Mouse (Mus musculus) forebrain, embryonic 12.5 days (tissue): ENCODE results near the gene Dusp27. TPM values are rescaled to one million over a fixed set of nuclear protein-coding genes. Genes with fewer than 3 reads are reported as not detected.

Source experiments
- ATAC-seq: fragments of 200-750 bp; cut with Nextera tagmentation; 2 replicates; pipeline ENCODE4 v1.8.0; 2017; ENCODE audit warnings: moderate TSS enrichment; ENCODE audit not compliant: low FRiP score
- H3K27ac ChIP-seq: fragments of 300-500 bp; sonication (generic); 2 replicates; pipeline ENCODE4 v1.5.1; 2016; ENCODE audit warnings: mild to moderate bottlenecking
- H3K27me3 ChIP-seq: fragments of 300-500 bp; sonication (generic); 2 replicates; pipeline ENCODE4 v1.6.1; 2016; ENCODE audit warnings: mild to moderate bottlenecking
- H3K36me3 ChIP-seq: fragments of 300-500 bp; sonication (generic); replicated peaks from 2 replicates; pipeline ENCODE4 v1.6.1; 2016; ENCODE audit warnings: mild to moderate bottlenecking
- H3K4me1 ChIP-seq: fragments of 300-500 bp; sonication (generic); 2 replicates; pipeline ENCODE4 v1.6.1; 2016
- H3K4me2 ChIP-seq: fragments of 300-500 bp; sonication (generic); 2 replicates; pipeline ENCODE4 v1.6.1; 2016; ENCODE audit warnings: mild to moderate bottlenecking, moderate library complexity
- H3K4me3 ChIP-seq: fragments of 300-500 bp; sonication (generic); replicated peaks from 2 replicates; pipeline ENCODE4 v1.5.1; 2016; ENCODE audit warnings: mild to moderate bottlenecking
- H3K9ac ChIP-seq: fragments of 300-500 bp; sonication (generic); 2 replicates; pipeline ENCODE4 v1.6.1; 2016; ENCODE audit warnings: mild to moderate bottlenecking
- H3K9me3 ChIP-seq: fragments of 300-500 bp; sonication (generic); 2 replicates; pipeline ENCODE4 v1.6.1; 2016
- WGBS: fragments of 180-500 bp; shearing (Covaris S2); methylation state at CpG from one replicate; pipeline ENCODE4 v1.1.7; 2016; 5-methylcytosine and 5-hydroxymethylcytosine counted together
- polyA plus RNA-seq: library from polyadenylated mRNA; unstranded; fragments of >200 nt; fragmentation: Nextera tagmentation; extraction: Ambion mirVana; gene quantifications from 2 replicates; pipeline ENCODE4 v1.2.1, GENCODE M21; 2016

Dusp27 gene
- polyA plus RNA-seq: 1.4 and 1.8 TPM in 2 replicates

DNA sequence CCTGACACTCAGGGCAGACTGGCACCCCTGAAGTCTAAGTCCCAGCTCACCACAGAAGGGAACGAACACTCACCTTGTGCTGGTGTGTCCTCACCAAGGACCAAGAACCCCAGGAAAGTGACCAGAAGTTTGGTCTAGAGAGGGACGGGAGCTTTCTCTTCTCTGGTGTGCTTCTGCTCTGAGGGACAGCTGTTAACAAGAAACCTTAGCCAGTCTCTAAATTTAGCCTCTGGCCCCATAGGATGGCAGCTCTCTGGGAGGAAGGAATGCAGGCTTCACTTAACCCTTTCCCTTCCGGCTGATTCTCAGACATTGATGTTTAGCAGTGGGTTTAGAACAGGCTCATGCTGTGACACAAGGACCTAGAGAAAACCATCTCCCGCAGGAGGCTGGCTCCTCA lies at the start of gene Dusp27:
Gene Dusp27, minus strand, starts transcription at position 204 of the 400 bp plus-strand sequence.
- H3K4me3 ChIP-seq: no peak within 1 kb of the TSS
- H3K4me2 ChIP-seq: no peak within 1 kb of the TSS
- H3K9me3 ChIP-seq: no peaks in the 10 kb centered on the region
- ATAC-seq: no peak
- no peaks in the 10 kb centered on the region for H3K36me3 ChIP-seq
- H3K27ac ChIP-seq: no peak within 1 kb of the TSS
- no peak within 1 kb of the TSS for H3K9ac ChIP-seq
- no peaks in the 10 kb centered on the region for H3K4me1 ChIP-seq
- 54% methylated on average over 4 of the region's 4 CpGs for WGBS
- H3K27me3 ChIP-seq: no peaks in the 10 kb centered on the region

DNA sequence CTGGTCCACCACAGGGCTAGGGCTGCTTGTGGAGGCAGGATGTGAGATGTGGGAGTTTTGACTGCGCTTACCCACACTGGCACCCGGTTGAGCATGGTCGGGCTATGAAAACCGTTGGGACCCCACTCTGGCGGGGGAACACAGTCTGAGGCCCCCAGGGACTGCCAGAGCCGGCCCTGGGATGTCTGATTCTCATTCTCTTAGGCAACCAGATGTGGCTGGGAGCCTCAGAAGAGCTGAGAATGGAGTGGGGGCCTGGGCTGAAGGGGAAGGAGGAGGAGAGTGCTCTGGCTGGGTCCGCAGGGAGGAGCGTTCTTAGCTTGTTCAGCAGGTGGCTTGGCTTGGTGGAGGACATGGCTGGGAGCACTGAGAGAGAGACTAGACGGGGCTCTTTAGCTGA lies 45.9 kb upstream of the Dusp27 start:
- Histone ChIP-seq H3K4me2 (no peak overlapping the region), H3K27ac (no peak overlapping the region), H3K4me1 (no peaks in the 10 kb centered on the region), H3K9me3 (no peaks in the 10 kb centered on the region), H3K27me3 (no peaks in the 10 kb centered on the region), H3K4me3 (no peak overlapping the region), H3K9ac (no peak overlapping the region), H3K36me3 (no peaks in the 10 kb centered on the region)
- WGBS: 79% methylated on average over 9 of the region's 9 CpGs
- no peak for ATAC-seq

DNA sequence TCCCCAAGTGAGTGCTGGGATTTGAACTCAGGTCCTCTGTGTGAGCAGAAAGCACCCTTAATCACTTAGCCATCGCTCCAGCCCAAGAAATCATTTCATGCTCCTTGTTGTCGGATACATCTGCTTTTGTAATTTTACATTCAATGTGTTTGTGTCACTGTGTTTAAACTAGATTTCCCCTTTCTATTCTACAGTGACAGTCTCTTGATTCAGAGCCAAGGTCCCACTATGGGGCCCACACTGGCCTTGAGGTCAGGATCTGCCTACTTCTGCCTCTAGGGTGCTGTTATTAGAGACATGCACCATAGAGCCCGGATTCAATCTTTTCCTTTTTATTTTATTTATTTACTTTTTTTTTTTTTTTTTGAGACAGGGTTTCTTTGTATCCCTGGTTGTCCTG lies 45.3 kb upstream of the Dusp27 start:
- Histone ChIP-seq H3K4me1 (no peaks in the 10 kb centered on the region), H3K9me3 (no peaks in the 10 kb centered on the region), H3K4me3 (no peak overlapping the region), H3K9ac (no peak overlapping the region), H3K27ac (no peak overlapping the region), H3K4me2 (no peak overlapping the region), H3K36me3 (no peaks in the 10 kb centered on the region), H3K27me3 (no peaks in the 10 kb centered on the region)
- WGBS: 87% methylated on average over 3 of the region's 3 CpGs
- no peak for ATAC-seq

DNA sequence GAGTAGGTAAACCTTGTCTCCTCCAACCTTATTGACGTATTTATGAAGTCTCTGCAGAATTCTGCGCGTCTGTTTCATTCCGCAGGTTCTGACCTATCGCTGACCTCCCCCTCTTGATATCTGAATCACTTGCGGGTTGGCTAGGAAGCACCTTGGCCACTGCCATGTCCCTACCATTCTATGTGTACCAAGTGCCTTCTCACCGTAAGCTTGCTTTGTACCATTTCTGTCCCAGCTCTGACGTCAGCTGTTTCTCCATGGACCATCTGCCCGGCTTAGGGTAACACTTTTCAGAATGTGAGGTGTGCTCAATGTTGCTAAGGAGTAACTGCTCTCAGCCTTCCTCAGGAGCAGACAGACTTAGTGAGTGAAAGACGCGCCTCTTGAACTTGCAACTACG lies 43.1 kb upstream of the Dusp27 start:
- H3K4me3 ChIP-seq: no peak overlapping the region
- H3K9me3 ChIP-seq: no peaks in the 10 kb centered on the region
- H3K27ac ChIP-seq: no peak overlapping the region
- no peak overlapping the region for H3K4me2 ChIP-seq
- H3K27me3 ChIP-seq: no peaks in the 10 kb centered on the region
- WGBS: 94% methylated on average over 12 of the region's 12 CpGs
- no peak for ATAC-seq
- H3K4me1 ChIP-seq: no peaks in the 10 kb centered on the region
- H3K36me3 ChIP-seq: no peaks in the 10 kb centered on the region
- H3K9ac ChIP-seq: no peak overlapping the region

DNA sequence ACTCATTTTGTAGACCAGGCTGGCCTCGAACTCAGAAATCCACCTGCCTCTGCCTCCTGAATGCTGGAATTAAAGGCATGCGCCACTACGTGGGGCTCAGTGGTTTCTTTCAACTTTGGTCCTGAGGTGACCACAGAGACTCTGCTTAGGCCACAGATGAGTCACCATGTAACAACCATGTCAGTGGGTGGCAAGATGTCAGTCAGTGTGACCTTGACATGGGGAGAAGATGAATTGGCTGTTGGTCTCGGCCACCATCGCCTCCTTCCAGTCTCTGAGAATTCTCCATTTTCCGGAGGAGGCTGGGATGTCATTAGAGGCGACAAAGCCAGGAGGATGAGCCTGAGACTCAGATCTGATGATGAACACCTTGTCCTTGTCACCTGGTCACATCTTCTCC lies 42.0 kb upstream of the Dusp27 start:
- H3K4me2 ChIP-seq: no peak overlapping the region
- H3K27ac ChIP-seq: no peak overlapping the region
- H3K36me3 ChIP-seq: no peaks in the 10 kb centered on the region
- ATAC-seq: no peak
- 97% methylated on average over 7 of the region's 7 CpGs for WGBS
- H3K9me3 ChIP-seq: no peaks in the 10 kb centered on the region
- no peak overlapping the region for H3K4me3 ChIP-seq
- H3K27me3 ChIP-seq: no peaks in the 10 kb centered on the region
- H3K9ac ChIP-seq: no peak overlapping the region
- H3K4me1 ChIP-seq: no peaks in the 10 kb centered on the region

DNA sequence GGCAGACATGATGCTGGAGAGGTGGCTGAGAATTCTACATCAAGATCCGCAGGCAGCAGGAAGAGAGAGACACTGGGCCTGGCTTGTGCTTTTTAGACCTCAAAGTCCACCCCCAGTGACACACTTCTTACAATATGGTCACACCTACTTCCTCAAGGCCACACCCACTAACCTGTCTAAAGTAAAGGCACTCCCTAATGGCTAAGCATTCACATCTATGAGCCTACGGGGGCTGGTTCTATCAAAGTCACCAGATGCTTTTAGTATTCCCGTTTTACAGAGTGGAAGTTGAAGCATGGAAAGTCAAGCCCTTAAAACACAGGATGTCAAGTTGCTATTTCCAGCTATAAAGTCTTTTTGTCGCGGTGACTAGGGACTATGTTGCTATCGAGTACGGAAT lies 40.3 kb upstream of the Dusp27 start:
- H3K4me3 ChIP-seq: no peak overlapping the region
- WGBS: 93% methylated on average over 7 of the region's 7 CpGs
- H3K4me2 ChIP-seq: no peak overlapping the region
- peaks cover 6% of the 10 kb centered on the region; the same call in 1 of the 2 replicates for H3K4me1 ChIP-seq
- no peak overlapping the region for H3K9ac ChIP-seq
- H3K36me3 ChIP-seq: no peaks in the 10 kb centered on the region
- no peaks in the 10 kb centered on the region for H3K9me3 ChIP-seq
- no peak overlapping the region for H3K27ac ChIP-seq
- H3K27me3 ChIP-seq: no peaks in the 10 kb centered on the region
- no peak for ATAC-seq

DNA sequence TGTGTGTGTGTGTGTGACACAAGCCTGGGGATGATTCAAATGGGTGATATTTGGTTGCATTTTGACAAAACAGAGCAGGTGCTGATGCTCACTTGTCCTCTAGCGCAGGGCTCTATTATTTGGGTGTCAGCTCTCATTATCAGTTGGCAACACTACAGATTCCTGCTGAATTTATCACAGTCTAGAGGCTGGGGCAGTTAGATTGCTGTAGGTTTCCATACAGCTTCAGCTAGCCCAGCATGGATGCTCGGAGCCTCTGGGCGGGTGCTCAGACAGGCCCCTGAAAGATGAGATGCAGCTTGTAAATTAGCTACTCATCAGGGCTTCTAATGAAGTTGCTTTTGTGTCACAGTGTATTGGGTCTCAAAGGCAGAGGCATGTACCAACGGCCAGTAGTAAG lies 39.7 kb upstream of the Dusp27 start:
- 79% methylated on average over 4 of the region's 4 CpGs for WGBS
- Histone ChIP-seq H3K27ac (no peak overlapping the region), H3K9me3 (no peaks in the 10 kb centered on the region), H3K4me3 (no peak overlapping the region), H3K4me2 (no peak overlapping the region), H3K36me3 (no peaks in the 10 kb centered on the region), H3K9ac (no peak overlapping the region), H3K4me1 (peaks cover 6% of the 10 kb centered on the region; the same call in 1 of the 2 replicates), H3K27me3 (no peaks in the 10 kb centered on the region)
- no peak for ATAC-seq

DNA sequence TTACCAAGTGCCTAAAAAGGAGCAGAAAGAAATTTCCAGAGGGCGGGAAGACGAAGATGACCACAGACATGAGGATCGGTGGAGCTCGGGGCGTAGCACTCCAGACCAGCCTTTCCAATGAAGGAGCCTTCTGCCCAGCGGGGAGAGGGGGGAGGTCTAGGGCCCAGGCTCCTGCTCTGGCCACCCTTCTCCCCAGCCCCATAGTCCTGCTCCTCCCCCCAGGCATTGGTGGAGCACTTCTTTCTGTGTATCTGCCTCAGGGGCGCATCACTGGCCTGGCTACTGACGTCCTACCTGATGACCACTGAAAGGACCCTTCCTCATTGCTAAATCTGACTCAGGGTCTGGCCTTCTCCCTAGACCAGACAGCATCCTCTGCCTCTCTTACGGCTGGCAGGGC lies 37.4 kb upstream of the Dusp27 start:
- H3K4me3 ChIP-seq: no peak overlapping the region
- H3K9me3 ChIP-seq: no peaks in the 10 kb centered on the region
- ATAC-seq: no peak
- no peak overlapping the region for H3K27ac ChIP-seq
- H3K27me3 ChIP-seq: peaks cover 4% of the 10 kb centered on the region
- peaks cover 10% of the 10 kb centered on the region for H3K4me1 ChIP-seq
- H3K4me2 ChIP-seq: no peak overlapping the region
- H3K36me3 ChIP-seq: no peaks in the 10 kb centered on the region
- WGBS: 88% methylated on average over 9 of the region's 9 CpGs
- no peak overlapping the region for H3K9ac ChIP-seq

DNA sequence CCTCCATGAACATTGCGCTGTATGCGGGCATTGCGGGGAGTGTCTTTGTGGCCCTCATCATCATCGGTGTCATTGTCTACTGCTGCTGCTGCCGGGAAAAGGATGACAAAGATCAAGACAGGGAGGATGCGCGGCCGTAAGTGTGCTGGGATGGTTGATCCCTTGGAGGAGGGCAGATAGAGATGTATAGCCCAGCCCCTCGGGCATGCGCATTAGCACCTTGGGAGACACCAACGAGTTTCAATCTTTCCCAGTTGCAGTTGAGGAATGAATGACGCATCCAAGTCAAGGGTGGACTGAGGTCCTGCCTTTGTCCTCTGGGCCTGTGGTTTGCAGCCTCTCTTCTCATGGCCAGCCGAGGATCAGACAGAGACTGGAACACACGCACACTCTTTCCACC lies 36.9 kb upstream of the Dusp27 start:
- no peak overlapping the region for H3K4me2 ChIP-seq
- no peaks in the 10 kb centered on the region for H3K9me3 ChIP-seq
- H3K36me3 ChIP-seq: no peaks in the 10 kb centered on the region
- peaks cover 10% of the 10 kb centered on the region for H3K27me3 ChIP-seq
- ATAC-seq: no peak
- no peak overlapping the region for H3K4me3 ChIP-seq
- no peak overlapping the region for H3K9ac ChIP-seq
- 94% methylated on average over 14 of the region's 14 CpGs for WGBS
- H3K4me1 ChIP-seq: peaks cover 11% of the 10 kb centered on the region
- no peak overlapping the region for H3K27ac ChIP-seq

DNA sequence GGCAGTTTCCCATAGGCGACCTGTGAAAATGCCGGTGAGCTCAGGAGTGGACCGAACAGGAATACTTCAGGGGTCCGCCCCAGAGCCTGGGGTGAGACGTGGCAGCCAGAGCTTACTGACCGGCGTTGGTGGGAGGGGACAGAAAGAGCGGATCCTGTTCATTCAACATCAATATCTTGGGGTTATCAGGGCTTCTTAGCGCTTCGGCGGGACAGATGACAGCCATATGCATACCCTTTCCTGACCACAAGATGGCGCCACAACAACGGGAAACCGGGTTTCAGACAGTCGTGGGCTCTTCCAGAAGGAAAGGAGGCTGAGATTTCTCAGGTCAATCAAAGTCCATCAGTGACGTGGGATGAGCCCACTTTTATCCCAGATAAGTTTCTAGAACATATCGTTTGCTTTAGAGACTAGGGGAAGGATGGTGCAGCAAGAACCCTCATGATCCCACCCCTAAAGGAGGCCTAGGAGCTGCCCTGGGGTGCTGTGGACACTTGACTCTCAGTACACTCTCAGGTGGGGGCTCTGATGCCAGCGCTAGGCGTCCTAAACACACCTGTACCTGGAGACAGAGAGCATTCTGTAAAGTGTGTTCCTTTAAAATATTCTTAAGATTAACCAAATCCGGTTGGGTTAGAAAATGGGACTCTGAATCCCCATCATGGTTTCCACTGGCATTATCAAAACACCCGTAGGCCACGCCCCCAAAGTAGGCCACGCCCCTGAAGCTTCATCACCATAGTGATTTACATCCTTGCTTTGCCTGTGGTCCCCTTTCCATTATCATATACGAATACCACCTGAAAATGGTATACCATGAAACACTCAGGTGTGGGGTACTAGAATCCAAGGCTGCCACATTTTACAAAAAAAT lies 33.1 kb upstream of the Dusp27 start:
- H3K9me3 ChIP-seq: no peaks in the 10 kb centered on the region
- 17% methylated on average over 24 of the region's 24 CpGs for WGBS
- peaks cover 25% of the 10 kb centered on the region for H3K27me3 ChIP-seq
- peak overlapping the region; percentile 50 for H3K4me2 ChIP-seq
- H3K4me1 ChIP-seq: peaks cover 11% of the 10 kb centered on the region
- H3K9ac ChIP-seq: 0 out of 2 replicates have a peak overlapping the region, but pooled peaks have one; percentile 29
- peak; percentile 59 for ATAC-seq
- H3K27ac ChIP-seq: no peak overlapping the region
- H3K36me3 ChIP-seq: no peaks in the 10 kb centered on the region
- H3K4me3 ChIP-seq: no peak overlapping the region

DNA sequence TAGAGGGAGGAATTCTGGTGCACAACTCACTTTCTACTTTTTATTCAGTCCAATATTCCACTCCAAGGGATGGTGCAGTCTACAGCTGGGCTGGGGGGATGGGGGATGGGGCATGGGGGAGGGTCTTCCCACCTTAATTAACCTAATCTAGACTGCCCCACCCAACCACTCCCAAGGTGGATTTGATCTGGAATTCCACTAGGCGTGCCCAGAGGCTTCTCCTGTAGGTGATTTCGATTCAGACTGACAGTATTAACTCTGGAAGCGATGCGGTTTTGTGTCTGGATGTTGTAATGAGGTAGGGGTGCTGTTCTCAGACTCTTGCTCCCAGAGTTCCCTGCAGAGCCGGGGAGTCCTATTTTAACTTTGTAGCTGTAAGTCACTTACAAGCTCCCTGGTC lies 32.4 kb upstream of the Dusp27 start:
- no peak overlapping the region for H3K4me3 ChIP-seq
- H3K27ac ChIP-seq: no peak overlapping the region
- no peaks in the 10 kb centered on the region for H3K36me3 ChIP-seq
- no peaks in the 10 kb centered on the region for H3K9me3 ChIP-seq
- H3K4me2 ChIP-seq: peak overlapping the region; percentile 50
- H3K9ac ChIP-seq: peak overlapping the region; percentile 17; the same call in 1 of the 2 replicates
- 52% methylated on average over 5 of the region's 5 CpGs for WGBS
- H3K27me3 ChIP-seq: peaks cover 32% of the 10 kb centered on the region
- ATAC-seq: no peak
- peaks cover 11% of the 10 kb centered on the region for H3K4me1 ChIP-seq

DNA sequence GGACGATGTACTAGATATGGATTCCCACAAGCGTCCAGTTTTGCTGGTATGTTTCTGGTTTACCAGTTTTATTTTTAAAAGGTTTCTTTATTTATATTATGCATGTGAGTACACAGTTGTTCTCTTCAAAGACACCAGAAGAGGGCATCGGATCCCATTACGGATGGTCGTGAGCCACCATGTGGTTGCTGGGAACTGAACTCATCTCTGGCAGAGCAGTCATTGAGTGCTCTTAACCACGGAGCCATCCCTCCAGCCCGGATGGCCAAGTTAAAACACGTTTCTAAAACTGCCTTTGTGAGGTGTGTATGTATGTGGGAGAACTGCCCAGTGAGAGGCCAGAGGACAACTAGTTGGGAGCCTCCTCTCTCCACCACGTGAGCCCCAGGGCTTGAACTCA lies 30.9 kb upstream of the Dusp27 start:
- 65% methylated on average over 9 of the region's 9 CpGs for WGBS
- Histone ChIP-seq H3K4me2 (no peak overlapping the region), H3K4me1 (peaks cover 5% of the 10 kb centered on the region), H3K27ac (no peak overlapping the region), H3K4me3 (no peak overlapping the region), H3K9me3 (no peaks in the 10 kb centered on the region), H3K27me3 (peaks cover 43% of the 10 kb centered on the region), H3K36me3 (no peaks in the 10 kb centered on the region), H3K9ac (no peak overlapping the region)
- no peak for ATAC-seq

DNA sequence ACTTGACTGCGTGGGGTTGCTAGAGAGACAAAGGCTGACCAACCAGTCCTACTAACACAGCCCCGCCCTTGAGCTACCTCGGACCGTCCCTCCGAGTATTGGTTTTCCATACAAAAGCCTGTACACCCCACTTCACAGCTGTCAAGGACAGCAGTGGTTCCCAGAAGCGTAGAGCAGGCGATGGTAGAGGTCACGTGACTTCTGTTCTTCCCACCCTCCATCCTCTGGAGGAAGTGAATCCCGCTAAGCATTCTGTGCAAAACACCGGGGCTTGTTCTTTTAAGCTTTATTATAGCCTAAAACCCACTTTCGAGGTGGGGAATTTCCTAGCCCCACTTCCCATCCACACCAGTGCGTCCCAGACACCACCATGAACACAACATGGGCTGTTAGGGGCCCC lies 30.0 kb upstream of the Dusp27 start:
- peaks cover 10% of the 10 kb centered on the region for H3K4me1 ChIP-seq
- no peak for ATAC-seq
- no peaks in the 10 kb centered on the region for H3K9me3 ChIP-seq
- no peaks in the 10 kb centered on the region for H3K36me3 ChIP-seq
- 87% methylated on average over 12 of the region's 12 CpGs for WGBS
- H3K27me3 ChIP-seq: peaks cover 43% of the 10 kb centered on the region
- no peak overlapping the region for H3K27ac ChIP-seq
- H3K9ac ChIP-seq: no peak overlapping the region
- H3K4me2 ChIP-seq: no peak overlapping the region
- H3K4me3 ChIP-seq: no peak overlapping the region
